Mouse (Mus musculus): Measurements from ENCODE around the gene Ttc41. TPM values are rescaled to one million over a fixed set of nuclear protein-coding genes. Genes with fewer than 3 reads are reported as not detected.

Ttc41 gene
- polyA plus RNA-seq (2012; rRNA removed) = 2.2 and 2.7 TPM in 2 replicates

DNA sequence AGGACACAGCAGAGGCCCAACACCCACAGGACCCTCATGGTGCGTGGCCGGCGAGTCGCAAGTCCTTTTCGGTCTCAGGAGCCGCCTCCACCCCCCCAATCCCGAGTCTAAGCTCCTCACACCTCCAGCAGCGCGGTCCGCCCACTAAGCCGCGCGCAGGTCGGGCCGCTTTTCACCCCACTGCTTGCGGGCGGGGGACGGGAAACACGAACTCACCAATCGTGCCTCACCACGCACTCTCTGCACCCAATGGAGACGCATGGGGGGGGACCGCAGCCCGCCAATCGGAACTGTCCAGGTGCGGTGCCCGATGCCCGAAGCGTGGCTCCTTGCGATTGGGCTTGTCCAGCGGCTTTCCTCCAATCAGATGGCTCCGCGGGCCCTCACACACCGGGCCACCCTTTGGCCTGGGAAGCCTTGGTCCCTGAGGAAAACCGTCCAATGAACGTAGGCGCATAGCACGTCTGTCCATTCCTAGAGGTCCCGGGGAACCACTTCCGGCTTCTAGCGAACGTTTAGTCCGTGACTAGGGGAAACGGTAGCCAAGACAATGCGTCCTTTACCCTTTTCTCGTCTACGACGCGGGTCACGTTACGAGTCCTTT lies at the start of gene Ttc41, which contains the start of gene Hsp90b1:
Gene Ttc41, plus strand, starts transcription at position 494 of the 604 bp plus-strand sequence.
Gene Hsp90b1, minus strand, starts transcription at position 192 of the 604 bp plus-strand sequence.

DNA sequence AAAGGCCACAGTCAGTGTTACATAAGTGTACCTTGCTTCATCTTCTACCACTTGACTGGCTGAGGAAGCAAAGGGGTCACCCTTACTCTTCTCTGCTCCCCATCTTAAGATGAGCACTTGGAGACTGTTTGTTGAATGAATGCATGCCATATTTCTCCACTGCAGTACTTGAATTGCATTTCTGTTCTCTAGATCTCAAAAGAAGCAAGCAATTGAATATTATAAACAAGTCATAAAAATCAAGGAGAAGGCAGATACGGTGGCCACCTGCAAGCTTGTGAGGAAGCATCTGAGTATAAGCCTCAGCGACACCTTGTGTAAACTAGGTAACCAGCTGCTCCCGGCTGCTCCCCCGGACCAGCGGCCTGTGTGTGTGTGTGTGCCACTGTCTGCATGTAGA lies 58.1 kb downstream of the Ttc41 start, which contains the start of gene Gm49358:
Gene Gm49358, plus strand, starts transcription at position 301 of the 400 bp plus-strand sequence.

DNA sequence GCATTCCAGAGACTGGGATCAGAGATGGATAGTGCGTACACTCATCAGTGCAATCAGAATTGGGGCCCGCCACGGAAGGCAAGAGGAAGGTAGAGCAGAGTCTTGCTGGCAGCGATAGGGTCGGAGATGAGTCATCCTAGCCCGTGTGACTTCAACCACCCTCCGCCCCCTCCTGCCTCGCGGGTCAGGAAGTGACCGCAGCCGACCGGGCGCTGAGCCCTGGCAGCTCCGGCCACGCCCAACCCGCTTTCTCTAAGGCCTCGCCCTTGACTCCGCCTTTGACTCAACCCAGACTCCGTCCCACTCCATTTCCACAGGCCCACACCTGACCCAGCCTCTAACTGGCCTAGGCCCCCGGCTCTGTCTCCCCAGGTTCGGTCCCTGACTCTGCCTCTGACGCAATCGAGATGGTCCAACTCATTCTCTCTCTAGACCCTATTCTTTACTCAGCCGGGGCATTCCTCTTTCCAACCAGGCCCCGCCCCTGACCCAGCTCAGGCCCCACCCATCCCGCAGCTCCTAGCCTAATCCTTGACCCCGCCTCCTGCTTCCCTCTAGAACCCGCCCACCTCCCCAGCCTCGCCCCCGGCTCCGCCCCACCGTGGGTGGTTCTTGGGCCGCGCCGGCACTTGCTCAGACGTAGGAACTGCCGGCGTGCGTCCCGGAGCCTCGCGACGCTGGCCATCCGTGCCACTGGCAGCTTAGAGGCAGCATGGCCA lies 72.9 kb downstream of the Ttc41 start, which contains the start of gene Nt5dc3:
Gene Nt5dc3, plus strand, starts transcription at position 608 of the 719 bp plus-strand sequence.

Other genes with a start within 250 kb of the Ttc41 start
- gene Syn3, start 206.9 kb upstream of the Ttc41 start, polyA plus RNA-seq (2012; rRNA removed) = 15.3 and 21.7 TPM in 2 replicates
- gene Hsp90b1, start 302 bp upstream of the Ttc41 start, polyA plus RNA-seq (2012; rRNA removed) = 182 and 197 TPM in 2 replicates
- 0.47 TPM in 1 of 2 replicates, not detected in the other for gene Gm49358, start 58.2 kb downstream of the Ttc41 start, polyA plus RNA-seq (2012; rRNA removed)
- gene Nt5dc3, start 73.2 kb downstream of the Ttc41 start, polyA plus RNA-seq (2012; rRNA removed) = 49.2 and 51.5 TPM in 2 replicates